Mouse (Mus musculus) cerebellum, adult 9-11 months (tissue): ENCODE data around the gene Olfr983.

Source experiments
- DNase-seq: peaks from one replicate; pipeline ENCODE4 v3.0.0; 2022

Gene Olfr983

DNA sequence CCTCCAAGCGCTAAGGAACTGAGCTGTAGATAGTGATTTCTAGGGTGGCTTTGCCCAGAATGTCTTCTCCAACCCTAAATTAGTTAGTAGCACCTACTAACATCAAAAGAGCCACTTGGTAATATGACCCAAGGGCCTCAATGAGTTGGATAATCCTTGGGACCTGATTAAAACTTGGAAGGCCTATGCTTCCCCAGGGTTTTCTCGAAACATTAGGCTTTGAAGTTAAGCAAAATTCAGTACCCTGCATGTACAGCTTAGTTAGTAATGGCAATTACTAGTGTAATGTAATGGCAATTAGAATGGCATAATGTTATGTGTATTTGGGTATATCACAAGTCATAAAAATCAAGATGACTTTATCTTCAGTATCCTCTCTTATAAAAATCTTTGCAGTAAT lies at the start of gene Olfr983:
TSS of gene Olfr983 (minus strand) at position 101 of the 400 bp plus-strand sequence.
- DNase-seq = no peak

DNA sequence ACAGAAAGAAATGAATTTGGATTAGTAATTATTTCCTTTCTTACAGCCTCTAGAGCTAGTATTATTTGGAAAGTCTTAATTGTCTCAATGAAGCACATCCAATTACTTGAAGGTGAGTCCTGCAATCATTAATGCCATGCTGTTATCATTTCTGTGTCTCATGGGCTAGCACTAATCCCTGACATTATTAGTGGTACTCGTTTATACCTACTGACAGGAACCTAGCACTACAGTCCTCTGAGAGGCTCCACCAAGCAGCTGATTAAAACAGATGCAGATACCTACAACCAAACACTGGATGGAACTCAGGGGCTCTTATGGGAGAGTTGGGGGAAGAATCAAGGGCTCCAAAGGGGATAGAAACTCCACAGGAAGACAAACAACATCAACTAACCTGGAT lies 48.1 kb upstream of the Olfr983 start:
- DNase-seq = no peak

DNA sequence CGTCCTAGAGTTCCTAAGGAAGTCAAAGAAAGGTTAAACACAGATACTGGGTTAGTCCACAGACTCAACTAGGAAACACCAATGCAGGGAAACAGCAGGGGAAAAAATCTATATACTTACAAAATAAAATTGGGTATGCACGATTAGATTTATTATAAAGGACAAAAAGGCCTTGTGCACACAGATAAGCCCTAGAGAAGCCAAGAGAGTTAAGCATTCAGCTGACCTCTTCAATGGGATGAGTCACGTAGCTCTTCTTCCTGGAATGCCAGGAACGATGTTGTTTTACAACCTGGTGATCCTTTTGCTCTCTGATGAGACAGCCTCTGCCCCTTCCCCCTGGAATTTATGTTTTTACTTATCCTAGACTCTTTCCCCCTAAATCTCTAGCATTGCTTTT lies 46.1 kb upstream of the Olfr983 start:
- no peak for DNase-seq

DNA sequence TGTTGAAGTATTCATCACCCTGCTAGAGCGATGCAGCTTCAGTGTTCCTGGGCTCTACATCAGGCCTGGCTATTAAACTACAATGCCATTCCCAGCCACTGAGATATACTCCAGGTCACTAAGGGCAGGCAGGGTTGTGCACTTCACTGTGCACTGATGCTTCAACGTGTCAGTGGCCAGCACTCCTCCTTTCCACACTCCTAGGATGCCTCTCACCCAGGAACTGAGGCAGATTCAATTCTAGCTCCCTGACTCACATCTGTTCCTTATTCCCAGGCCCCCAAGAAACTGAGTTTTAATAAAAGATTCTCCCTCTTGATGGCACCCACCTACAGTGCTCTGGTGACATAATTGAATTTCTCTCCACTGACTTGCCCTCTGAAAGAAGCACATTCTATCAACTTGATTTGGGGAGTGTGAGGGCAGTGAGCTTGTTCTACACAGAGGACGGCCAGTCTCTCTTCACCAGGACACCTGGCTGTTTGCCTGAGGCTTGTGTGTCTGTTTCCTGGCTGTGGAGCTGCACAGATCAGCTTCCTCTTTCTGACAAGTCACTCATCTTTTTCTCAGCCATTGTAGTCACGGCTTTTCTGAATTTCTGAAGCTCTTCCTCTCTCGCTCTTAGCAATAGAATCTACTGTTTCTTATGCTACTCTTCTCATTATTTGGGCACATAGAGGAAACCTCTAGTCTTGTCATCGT lies 43.7 kb upstream of the Olfr983 start:
- DNase-seq = no peak

DNA sequence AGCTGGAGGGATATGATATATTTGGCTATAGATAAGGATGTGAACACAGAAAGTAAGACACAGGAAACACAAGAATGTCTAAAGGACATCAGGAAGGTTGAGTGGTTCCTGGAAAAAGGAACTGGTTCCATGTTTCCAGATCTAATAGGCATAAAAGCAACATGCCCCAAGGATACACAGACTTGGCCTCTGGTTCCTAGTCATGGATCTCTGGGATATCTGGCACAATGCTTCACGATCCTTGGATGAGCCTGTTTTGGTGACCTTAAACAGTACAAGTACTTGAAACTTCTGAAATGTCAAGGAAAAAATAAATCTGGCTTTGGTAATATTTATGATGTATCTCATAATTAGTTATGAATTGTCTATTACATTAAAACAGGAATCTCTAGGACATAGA lies 37.2 kb upstream of the Olfr983 start:
- DNase-seq = no peak

DNA sequence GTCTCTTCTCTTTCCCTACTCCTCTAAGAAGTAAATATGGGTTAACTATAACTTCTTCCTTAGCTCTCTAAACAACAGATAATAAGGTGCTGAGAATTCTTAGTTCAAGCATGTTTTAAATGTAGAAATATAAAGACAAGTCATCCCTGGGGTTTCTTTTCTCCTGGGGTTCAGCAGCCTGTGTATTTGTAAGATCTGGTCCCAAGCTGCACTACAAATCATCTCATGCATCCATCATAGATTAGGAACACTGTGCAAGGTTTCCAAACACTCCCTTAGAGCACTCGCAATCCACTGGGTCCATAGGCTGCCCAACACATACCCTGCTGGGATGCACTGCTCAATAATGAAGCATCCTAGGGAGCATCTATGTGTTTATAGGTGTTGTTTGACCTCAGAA lies 36.7 kb upstream of the Olfr983 start, which contains the start of gene Olfr985:
TSS of gene Olfr985 (minus strand) at position 101 of the 400 bp plus-strand sequence.
- no peak for DNase-seq

DNA sequence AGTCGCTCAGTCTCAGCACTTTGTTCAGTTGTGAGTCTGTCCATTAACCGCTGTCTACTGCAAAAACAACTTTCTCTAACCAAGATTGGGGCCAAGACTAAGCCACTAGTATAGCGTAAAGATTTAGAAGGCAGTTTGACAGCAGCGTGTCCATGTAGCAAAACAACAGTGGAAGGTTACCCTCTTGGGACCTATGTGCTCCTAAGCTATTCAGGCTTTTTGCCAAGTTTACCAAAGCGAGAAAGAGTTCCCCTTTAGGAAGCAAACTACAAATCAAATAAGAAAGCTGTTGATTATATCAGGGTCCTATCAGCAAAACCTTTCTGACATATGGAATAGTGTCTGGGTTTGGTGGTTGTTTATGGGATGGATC lies 23.9 kb upstream of the Olfr983 start:
- DNase-seq = no peak

DNA sequence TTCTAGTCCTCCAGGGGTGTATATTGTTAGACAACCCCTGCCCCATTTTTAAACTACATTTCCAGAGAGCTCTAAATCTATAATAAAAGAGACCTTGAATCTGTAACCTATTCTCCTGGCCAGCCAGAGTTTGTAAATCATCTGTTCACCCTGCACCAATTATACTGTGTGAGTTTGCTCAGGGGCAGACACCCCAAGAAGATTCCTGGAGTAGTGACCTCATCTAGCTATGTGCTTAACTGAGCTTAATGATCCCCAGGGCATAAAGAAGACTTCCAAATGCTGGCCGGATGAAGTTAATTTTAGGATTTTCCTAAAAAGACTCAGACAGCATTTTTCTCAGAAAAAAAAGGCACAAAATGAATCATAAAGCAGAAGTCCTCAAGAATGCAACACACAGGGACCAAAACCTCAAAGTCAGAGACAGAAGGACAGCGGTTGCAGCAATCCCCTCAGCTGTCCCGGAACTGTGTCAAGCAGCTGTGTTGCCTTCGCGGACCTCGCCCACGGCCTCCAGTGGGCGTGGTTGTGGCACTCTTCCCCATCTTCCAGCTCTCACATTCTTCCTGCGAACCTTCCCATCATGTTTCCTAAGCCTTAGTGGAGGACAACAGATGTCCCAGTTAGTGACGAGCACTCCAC lies 23.4 kb upstream of the Olfr983 start:
- no peak for DNase-seq

DNA sequence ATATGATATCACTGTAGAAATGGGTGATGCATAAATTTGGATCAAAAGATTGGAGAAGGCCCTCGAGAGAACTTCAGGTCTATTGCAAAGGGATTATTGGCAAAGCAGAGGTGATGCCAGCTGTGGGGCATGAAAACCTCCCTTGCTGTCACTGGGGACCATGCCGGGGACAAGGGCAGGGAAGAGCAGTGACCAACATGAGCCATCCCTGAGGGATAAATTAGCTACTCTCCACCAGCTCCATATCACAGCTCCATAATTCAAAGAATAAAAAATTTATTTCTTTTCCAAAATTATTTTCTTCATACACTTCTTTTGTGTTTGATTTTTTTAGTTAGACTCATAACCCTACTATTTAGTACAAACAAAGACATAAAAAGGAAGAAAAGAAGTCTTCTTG lies 20.7 kb upstream of the Olfr983 start, which contains the start of gene Olfr984:
TSS of gene Olfr984 (minus strand) at position 101 of the 400 bp plus-strand sequence.
- no peak for DNase-seq

DNA sequence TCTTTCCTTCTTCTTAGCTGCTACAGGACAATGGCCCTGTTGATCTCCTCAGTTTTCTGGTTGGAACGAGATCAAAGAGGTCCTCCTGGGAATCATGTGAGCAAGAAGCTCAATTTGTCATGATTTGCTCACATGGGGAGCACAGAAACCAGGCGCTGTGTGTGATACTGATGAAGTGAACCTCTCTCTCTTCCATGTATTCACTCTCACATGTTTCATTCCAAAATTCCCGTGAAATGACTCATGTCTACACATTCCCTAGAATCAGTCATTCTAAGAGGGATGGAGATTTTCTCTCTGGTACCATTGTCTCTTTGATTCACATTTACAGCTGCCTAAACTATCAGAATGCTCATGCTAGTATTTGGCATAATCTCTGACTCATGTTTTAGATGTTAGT lies 1.4 kb upstream of the Olfr983 start:
- no peak for DNase-seq

DNA sequence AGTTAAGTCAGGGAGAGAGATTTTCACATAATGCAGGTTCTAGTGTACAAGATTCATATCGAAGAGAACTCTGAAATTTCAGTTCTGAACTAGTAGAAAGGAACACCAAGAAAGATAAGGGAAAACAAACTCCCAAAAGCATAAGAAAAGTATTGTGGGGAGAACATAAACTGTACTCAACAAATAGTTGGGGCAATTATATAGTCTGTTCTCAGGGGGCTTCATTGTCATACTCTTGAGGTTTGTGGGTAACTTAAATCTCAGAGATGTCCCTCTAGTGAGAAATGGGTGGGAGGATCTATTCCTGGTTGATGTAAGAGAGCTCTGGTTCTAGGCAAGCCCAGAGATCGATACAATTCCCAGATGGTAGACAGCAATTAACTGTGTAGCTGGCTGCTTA lies 19.9 kb downstream of the Olfr983 start, which contains the start of gene Olfr982:
TSS of gene Olfr982 (plus strand) at position 301 of the 400 bp plus-strand sequence.
- no peak for DNase-seq

DNA sequence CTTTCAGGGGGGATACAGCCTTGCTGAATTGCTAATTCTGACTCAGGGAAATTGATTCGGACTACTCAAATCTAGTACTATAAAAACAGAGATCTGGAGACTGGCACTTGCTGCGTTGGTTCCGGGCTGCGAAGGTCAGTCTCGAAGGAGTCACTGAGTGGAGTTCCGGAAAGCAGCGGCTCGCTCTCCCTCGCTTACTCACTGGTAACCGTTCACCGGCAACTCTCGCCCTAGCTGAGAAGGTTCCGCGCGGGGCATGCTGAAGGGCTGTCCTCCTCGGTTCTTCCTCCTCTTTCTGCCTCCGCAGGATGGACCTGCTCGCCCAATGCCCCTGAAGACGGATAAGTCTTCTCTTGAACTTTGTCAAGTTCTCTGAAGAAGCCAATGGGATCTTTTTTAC lies 43.3 kb downstream of the Olfr983 start:
- DNase-seq = no peak
